Mouse (Mus musculus): Measurements from ENCODE around the gene Reps2. TPM values are rescaled to one million over a fixed set of nuclear protein-coding genes. Genes with fewer than 3 reads are reported as not detected.

Gene Reps2
- polyA plus RNA-seq, 1 experiment from 2014 or later: 0.50 TPM

DNA sequence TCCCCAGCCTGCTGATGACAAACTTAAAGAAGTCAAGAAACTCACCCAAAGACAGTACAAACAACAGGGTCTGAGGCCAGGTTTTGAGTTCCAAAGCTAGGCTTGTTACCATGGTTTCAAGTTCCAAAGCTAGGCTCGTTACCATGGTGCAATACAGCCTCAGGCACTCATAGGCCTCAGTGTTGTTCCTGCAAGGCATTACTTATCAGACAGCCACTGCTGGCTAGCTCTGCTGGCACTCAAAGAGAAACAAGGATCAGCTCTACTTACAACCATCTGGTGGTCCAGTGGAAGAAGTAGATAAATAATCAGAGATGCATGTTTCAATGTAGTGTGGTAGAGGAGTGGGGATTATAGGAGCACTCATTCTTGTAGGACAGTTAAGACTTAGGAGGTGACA lies 200.5 kb downstream of the Reps2 start:
- Histone ChIP-seq H3K36me3 (no peaks in the 10 kb centered on the region), H3K27me3 (peaks cover 48% of the 10 kb centered on the region), H3K9ac (replicated peaks) (no peak overlapping the region), H3K27ac (no peak overlapping the region), H3K9me3 (no peaks in the 10 kb centered on the region), H3K4me3 (replicated peaks) (no peak overlapping the region), H3K4me2 (no peak overlapping the region), H3K4me1 (replicated peaks) (no peaks in the 10 kb centered on the region)
- ATAC-seq (ENCODE audit: insufficient number of reproducible peaks, insufficient read depth, low FRiP score, low TSS enrichment, low read depth): no peak
- WGBS: 29% methylated on average over 1 of the region's 1 CpGs

GRCm38 (mm10) chrX:162432776-162433543 lies 210.5 kb downstream of the Reps2 start:
- Histone ChIP-seq H3K27ac (no peak overlapping the region), H3K4me2 (no peak overlapping the region), H3K36me3 (no peaks in the 10 kb centered on the region), H3K27me3 (peaks cover 19% of the 10 kb centered on the region), H3K4me3 (replicated peaks) (no peak overlapping the region), H3K9me3 (no peaks in the 10 kb centered on the region), H3K9ac (replicated peaks) (no peak overlapping the region), H3K4me1 (replicated peaks) (no peaks in the 10 kb centered on the region)
- WGBS: 76% methylated on average over 5 of the region's 5 CpGs
- no peak for ATAC-seq (ENCODE audit: insufficient number of reproducible peaks, insufficient read depth, low FRiP score, low TSS enrichment, low read depth)

DNA sequence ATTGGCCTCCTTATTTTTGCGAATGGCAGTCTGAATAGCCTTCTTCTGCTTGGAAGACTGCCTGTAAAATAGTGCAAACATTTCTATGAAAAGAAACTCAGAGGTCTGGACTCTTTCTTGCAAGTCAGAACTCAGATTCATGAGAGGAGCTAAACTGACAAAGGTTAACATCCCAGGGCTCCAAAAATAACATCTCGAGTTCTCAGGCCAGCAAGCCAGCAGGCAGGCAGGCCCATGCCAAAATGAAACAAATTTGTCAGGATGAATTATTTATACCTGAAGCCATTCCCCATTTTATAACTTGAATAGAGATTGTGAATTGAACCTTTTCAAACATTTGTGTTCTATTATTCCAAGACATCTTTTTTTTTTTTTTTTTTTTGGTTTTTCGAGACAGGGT lies 215.8 kb downstream of the Reps2 start:
- WGBS: 65% methylated on average over 3 of the region's 3 CpGs
- ATAC-seq (ENCODE audit: insufficient number of reproducible peaks, insufficient read depth, low FRiP score, low TSS enrichment, low read depth): no peak
- Histone ChIP-seq H3K4me3 (replicated peaks) (no peak overlapping the region), H3K9ac (replicated peaks) (no peak overlapping the region), H3K9me3 (no peaks in the 10 kb centered on the region), H3K4me1 (replicated peaks) (no peaks in the 10 kb centered on the region), H3K27me3 (peaks cover 9% of the 10 kb centered on the region), H3K27ac (no peak overlapping the region), H3K36me3 (no peaks in the 10 kb centered on the region), H3K4me2 (no peak overlapping the region)

DNA sequence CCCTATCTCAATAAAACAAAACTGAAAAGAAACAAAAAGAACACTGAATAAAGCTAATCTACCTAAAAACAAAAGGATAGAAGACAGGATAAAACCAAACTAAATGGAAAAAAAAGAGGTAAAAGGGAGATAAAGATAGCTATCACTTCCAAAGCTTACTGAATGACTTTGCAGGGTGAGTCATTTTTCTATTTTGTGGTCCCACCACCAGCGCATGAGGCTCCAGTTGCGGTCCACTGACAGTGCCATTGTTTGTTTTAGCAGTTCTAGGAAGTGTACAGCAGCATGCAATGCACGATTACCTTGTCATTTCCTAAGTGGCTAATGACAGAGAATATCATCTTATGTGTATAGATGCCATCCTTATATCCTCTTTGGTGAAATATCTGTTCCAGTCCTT lies 224.0 kb downstream of the Reps2 start:
- 84% methylated on average over 3 of the region's 3 CpGs for WGBS
- no peak overlapping the region for H3K9ac ChIP-seq (replicated peaks)
- no peak for ATAC-seq (ENCODE audit: insufficient number of reproducible peaks, insufficient read depth, low FRiP score, low TSS enrichment, low read depth)

DNA sequence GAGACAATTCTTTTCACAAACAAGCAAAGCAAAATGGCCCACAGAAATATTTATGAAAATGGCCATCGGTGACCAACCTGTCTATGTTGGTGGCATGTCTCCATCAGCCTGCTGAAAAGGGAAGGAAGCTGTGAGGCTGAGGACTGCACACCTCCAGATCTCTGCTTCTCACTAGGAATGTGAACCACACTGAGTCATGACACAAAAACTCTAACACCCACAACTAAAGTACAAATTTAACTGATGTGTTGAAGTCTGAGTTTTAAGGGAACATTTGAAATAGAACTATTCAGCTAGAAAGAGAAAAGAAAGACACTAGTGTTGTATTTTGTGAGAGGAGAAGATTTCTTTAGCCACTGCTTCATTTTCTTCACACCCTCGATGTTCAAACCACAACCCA lies 230.3 kb downstream of the Reps2 start:
- no peak overlapping the region for H3K4me3 ChIP-seq (replicated peaks)
- no peak overlapping the region for H3K27ac ChIP-seq
- WGBS: 91% methylated on average over 2 of the region's 2 CpGs
- H3K9ac ChIP-seq (replicated peaks): no peak overlapping the region
- no peak overlapping the region for H3K4me2 ChIP-seq
- ATAC-seq (ENCODE audit: insufficient number of reproducible peaks, insufficient read depth, low FRiP score, low TSS enrichment, low read depth): no peak
- no peaks in the 10 kb centered on the region for H3K9me3 ChIP-seq
- H3K4me1 ChIP-seq (replicated peaks): no peaks in the 10 kb centered on the region
- peaks cover 31% of the 10 kb centered on the region for H3K27me3 ChIP-seq
- no peaks in the 10 kb centered on the region for H3K36me3 ChIP-seq

More for the DNA sequence above, 224.0 kb downstream of the Reps2 start:
- H3K4me3 ChIP-seq (replicated peaks): no peak overlapping the region
- no peaks in the 10 kb centered on the region for H3K36me3 ChIP-seq
- H3K27ac ChIP-seq: no peak overlapping the region
- H3K4me2 ChIP-seq: no peak overlapping the region
- H3K4me1 ChIP-seq (replicated peaks): no peaks in the 10 kb centered on the region
- H3K27me3 ChIP-seq: peaks cover 17% of the 10 kb centered on the region; the same call in 1 of the 2 replicates
- no peaks in the 10 kb centered on the region for H3K9me3 ChIP-seq

- Histone ChIP-seq H3K27ac (no peak overlapping the region), H3K4me1 (replicated peaks) (no peaks in the 10 kb centered on the region), H3K4me3 (replicated peaks) (no peak overlapping the region), H3K9ac (replicated peaks) (no peak overlapping the region), H3K4me2 (no peak overlapping the region), H3K9me3 (no peaks in the 10 kb centered on the region), H3K27me3 (peaks cover 12% of the 10 kb centered on the region), H3K36me3 (no peaks in the 10 kb centered on the region)
- ATAC-seq (ENCODE audit: insufficient number of reproducible peaks, insufficient read depth, low FRiP score, low TSS enrichment, low read depth): no peak
- WGBS: 92% methylated on average over 4 of the region's 4 CpGs
Observed at GRCm38 (mm10) chrX:162407291-162407690, 236.2 kb downstream of the Reps2 start.

DNA sequence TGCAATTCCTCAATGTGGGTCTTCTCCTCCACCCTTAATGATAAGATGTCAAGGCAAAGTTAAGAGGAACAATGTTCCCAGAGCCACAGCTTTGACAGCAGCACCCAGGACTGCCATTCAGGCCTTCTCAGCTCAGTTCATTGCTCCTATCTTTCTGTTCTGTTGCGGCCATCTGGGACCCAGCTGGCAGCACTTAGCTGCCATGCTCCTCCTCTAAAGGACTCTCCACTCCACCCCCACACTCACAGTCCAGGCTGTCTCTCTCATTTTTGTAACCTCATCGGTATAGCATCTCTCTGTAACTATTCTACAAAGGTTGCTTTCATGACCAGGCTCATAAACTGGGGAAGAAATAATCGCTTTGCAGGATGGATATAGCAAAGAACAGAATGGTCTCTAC lies 241.0 kb downstream of the Reps2 start:
- Histone ChIP-seq H3K27ac (no peak overlapping the region), H3K4me2 (no peak overlapping the region), H3K4me1 (replicated peaks) (no peaks in the 10 kb centered on the region), H3K27me3 (peaks cover 6% of the 10 kb centered on the region), H3K9ac (replicated peaks) (no peak overlapping the region), H3K9me3 (no peaks in the 10 kb centered on the region), H3K4me3 (replicated peaks) (no peak overlapping the region), H3K36me3 (no peaks in the 10 kb centered on the region)
- WGBS: 53% methylated on average over 3 of the region's 3 CpGs
- no peak for ATAC-seq (ENCODE audit: insufficient number of reproducible peaks, insufficient read depth, low FRiP score, low TSS enrichment, low read depth)

GRCm38 (mm10) chrX:162380730-162381129 lies 262.7 kb downstream of the Reps2 start:
- no peak overlapping the region for H3K4me2 ChIP-seq
- no peak overlapping the region for H3K27ac ChIP-seq
- H3K27me3 ChIP-seq: peaks cover 8% of the 10 kb centered on the region; the same call in 1 of the 2 replicates
- WGBS: 93% methylated on average over 1 of the region's 1 CpGs
- no peak overlapping the region for H3K9ac ChIP-seq (replicated peaks)
- ATAC-seq (ENCODE audit: insufficient number of reproducible peaks, insufficient read depth, low FRiP score, low TSS enrichment, low read depth): no peak
- no peak overlapping the region for H3K4me3 ChIP-seq (replicated peaks)
- H3K36me3 ChIP-seq: no peaks in the 10 kb centered on the region
- no peaks in the 10 kb centered on the region for H3K9me3 ChIP-seq
- H3K4me1 ChIP-seq (replicated peaks): no peaks in the 10 kb centered on the region

DNA sequence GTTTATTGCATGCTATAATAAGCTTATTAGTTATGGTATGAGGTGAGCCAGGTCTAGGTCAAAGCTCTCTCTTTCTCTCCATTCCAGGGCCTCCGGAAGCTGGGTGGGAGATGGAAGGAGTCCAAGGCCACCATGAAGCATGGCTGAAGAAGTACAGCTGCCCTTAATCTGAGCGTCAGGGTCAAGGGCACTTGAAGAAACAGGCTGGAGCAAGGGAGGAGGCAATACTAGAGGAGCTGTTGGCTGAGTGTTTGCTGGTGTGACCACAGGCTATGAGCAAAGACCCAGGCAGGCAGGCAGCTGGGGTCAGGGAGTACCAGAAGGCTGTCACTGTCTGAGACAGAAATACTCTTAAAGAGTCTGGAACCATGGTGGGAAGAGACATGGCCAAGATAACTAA lies 280.2 kb downstream of the Reps2 start:
- H3K4me1 ChIP-seq (replicated peaks): no peaks in the 10 kb centered on the region
- 68% methylated on average over 2 of the region's 2 CpGs for WGBS
- peaks cover 42% of the 10 kb centered on the region for H3K27me3 ChIP-seq
- no peaks in the 10 kb centered on the region for H3K9me3 ChIP-seq
- no peak overlapping the region for H3K4me2 ChIP-seq
- H3K27ac ChIP-seq: no peak overlapping the region
- no peak overlapping the region for H3K4me3 ChIP-seq (replicated peaks)
- no peak for ATAC-seq (ENCODE audit: insufficient number of reproducible peaks, insufficient read depth, low FRiP score, low TSS enrichment, low read depth)
- no peaks in the 10 kb centered on the region for H3K36me3 ChIP-seq
- H3K9ac ChIP-seq (replicated peaks): no peak overlapping the region

Other genes starting within 250 kb of the Reps2 start
- gene Rbbp7, start 116.8 kb upstream of the Reps2 start, polyA plus RNA-seq (2016; fragmentation: Nextera tagmentation; extraction: Ambion mirVana): 411 and 413 TPM in 2 replicates
- gene Txlng, start 185.8 kb upstream of the Reps2 start, polyA plus RNA-seq (2016; fragmentation: Nextera tagmentation; extraction: Ambion mirVana): 15.2 and 18.1 TPM in 2 replicates
- gene Syap1, start 244.8 kb upstream of the Reps2 start, polyA plus RNA-seq (2016; fragmentation: Nextera tagmentation; extraction: Ambion mirVana): 45.6 and 50.3 TPM in 2 replicates